Mouse (Mus musculus): ENCODE measurements around the gene Prr18. TPM values are rescaled to one million over a fixed set of nuclear protein-coding genes. Genes with fewer than 3 reads are reported as not detected.
"Not testable (repeated sequence)": the region's sequence is repeated elsewhere in the genome, so short reads cannot be mapped to it uniquely, and the experiment has no call there.

The Prr18 gene
- polyA plus RNA-seq, 1 experiment from 2014 or later = 20.6 TPM

GRCm38 (mm10) chr17:8302772-8303438 lies 34.4 kb upstream of the Prr18 start:
- Histone ChIP-seq H3K4me3 (ENCODE audit: low read depth, low read length) (no peak overlapping the region), H3K9ac (replicated peaks; ENCODE audit: low read depth, low read length) (no peak overlapping the region), H3K4me2 (ENCODE audit: low read depth, low read length) (no peak overlapping the region), H3K4me1 (ENCODE audit: control insufficient read depth, insufficient read depth, low read length) (no peaks in the 10 kb centered on the region), H3K27me3 (ENCODE audit: control insufficient read depth, insufficient read depth, low read length) (no peaks in the 10 kb centered on the region), H3K27ac (ENCODE audit: low read depth, low read length) (no peak overlapping the region), H3K9me3 (ENCODE audit: control insufficient read depth, low read length) (no peaks in the 10 kb centered on the region), H3K36me3 (ENCODE audit: control insufficient read depth, insufficient read depth, low read length) (peaks cover 4% of the 10 kb centered on the region; the same call in 1 of the 2 replicates)
- WGBS = 66% methylated on average over 7 of the region's 7 CpGs
- ATAC-seq (ENCODE audit: low read depth) = no peak

DNA sequence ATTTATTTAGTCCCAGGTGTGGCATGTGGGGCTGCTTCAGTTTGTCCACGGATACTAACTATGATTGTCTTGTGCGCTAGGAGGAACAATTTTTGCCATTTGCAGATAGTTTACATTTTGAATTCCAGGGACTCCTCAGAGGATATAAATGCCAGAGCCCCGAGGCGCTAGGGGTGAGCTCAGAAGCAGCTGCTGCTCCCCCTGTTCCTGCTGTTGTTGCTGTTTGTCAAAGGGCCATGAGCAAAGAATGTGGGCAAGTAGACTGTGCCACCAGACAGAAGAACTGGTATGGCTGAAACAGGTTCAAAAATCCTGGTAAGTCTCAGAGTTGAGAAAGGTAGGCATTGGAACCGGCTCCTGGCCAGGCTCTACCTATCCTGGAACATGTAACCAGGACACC lies 33.6 kb upstream of the Prr18 start:
- Histone ChIP-seq H3K27ac (ENCODE audit: low read depth, low read length) (no peak overlapping the region), H3K4me3 (ENCODE audit: low read depth, low read length) (no peak overlapping the region), H3K27me3 (ENCODE audit: control insufficient read depth, insufficient read depth, low read length) (no peaks in the 10 kb centered on the region), H3K36me3 (ENCODE audit: control insufficient read depth, insufficient read depth, low read length) (0 out of 2 replicates have a peak, but pooled peaks cover 3% of the 10 kb centered on the region), H3K4me1 (ENCODE audit: control insufficient read depth, insufficient read depth, low read length) (no peaks in the 10 kb centered on the region), H3K9ac (replicated peaks; ENCODE audit: low read depth, low read length) (no peak overlapping the region), H3K9me3 (ENCODE audit: control insufficient read depth, low read length) (no peaks in the 10 kb centered on the region), H3K4me2 (ENCODE audit: low read depth, low read length) (no peak overlapping the region)
- no peak for ATAC-seq (ENCODE audit: low read depth)
- WGBS = 63% methylated on average over 5 of the region's 5 CpGs

DNA sequence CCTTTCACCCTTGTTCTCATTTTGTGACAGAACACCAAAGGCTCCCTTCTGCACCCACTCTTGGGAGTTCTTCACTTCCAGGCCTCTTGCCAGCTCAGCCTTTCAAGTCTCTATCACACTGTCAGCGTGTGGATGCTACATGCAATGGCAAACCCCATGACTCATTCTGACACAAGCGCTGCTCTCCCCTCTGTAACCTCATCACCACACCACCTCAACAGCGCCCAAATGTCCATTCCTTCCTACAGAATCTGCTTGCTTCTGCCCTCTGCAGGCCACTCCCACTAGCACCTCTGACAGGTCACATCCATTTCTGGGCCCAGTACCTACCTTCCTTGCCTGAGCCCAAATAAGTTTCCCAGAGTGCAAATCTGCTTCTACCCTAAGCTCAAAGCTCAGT lies 31.5 kb upstream of the Prr18 start:
- WGBS = 30% methylated on average over 3 of the region's 3 CpGs

GRCm38 (mm10) chr17:8310838-8311614 lies 26.2 kb upstream of the Prr18 start, which contains the start of gene Sft2d1:
Sft2d1 (plus strand) TSS chr17:8311102.
- WGBS = under 1% methylated on average over 51 of the region's 54 CpGs
- Histone ChIP-seq H3K4me2 (ENCODE audit: low read depth, low read length) (peak within 1 kb of the TSS; percentile 50), H3K4me3 (ENCODE audit: low read depth, low read length) (peak within 1 kb of the TSS; percentile 80), H3K9me3 (ENCODE audit: control insufficient read depth, low read length) (no peaks in the 10 kb centered on the region), H3K27ac (ENCODE audit: low read depth, low read length) (peak within 1 kb of the TSS; percentile 81), H3K36me3 (ENCODE audit: control insufficient read depth, insufficient read depth, low read length) (no peaks in the 10 kb centered on the region), H3K9ac (replicated peaks; ENCODE audit: low read depth, low read length) (peak within 1 kb of the TSS; percentile 43), H3K27me3 (ENCODE audit: control insufficient read depth, insufficient read depth, low read length) (no peaks in the 10 kb centered on the region), H3K4me1 (ENCODE audit: control insufficient read depth, insufficient read depth, low read length) (peaks cover 13% of the 10 kb centered on the region)
- peak; percentile 94 for ATAC-seq (ENCODE audit: low read depth)

More for the DNA sequence above, 31.5 kb upstream of the Prr18 start:
- Histone ChIP-seq H3K4me1 (ENCODE audit: control insufficient read depth, insufficient read depth, low read length) (no peaks in the 10 kb centered on the region), H3K9me3 (ENCODE audit: control insufficient read depth, low read length) (no peaks in the 10 kb centered on the region), H3K27ac (ENCODE audit: low read depth, low read length) (no peak overlapping the region), H3K9ac (replicated peaks; ENCODE audit: low read depth, low read length) (no peak overlapping the region), H3K4me2 (ENCODE audit: low read depth, low read length) (no peak overlapping the region), H3K27me3 (ENCODE audit: control insufficient read depth, insufficient read depth, low read length) (no peaks in the 10 kb centered on the region), H3K4me3 (ENCODE audit: low read depth, low read length) (no peak overlapping the region), H3K36me3 (ENCODE audit: control insufficient read depth, insufficient read depth, low read length) (no peaks in the 10 kb centered on the region)
- ATAC-seq (ENCODE audit: low read depth) = no peak

GRCm38 (mm10) chr17:8311751-8312150 lies 25.5 kb upstream of the Prr18 start:
- H3K27ac ChIP-seq (ENCODE audit: low read depth, low read length) = no peak overlapping the region
- 56% methylated on average over 3 of the region's 3 CpGs for WGBS
- H3K27me3 ChIP-seq (ENCODE audit: control insufficient read depth, insufficient read depth, low read length) = no peaks in the 10 kb centered on the region
- peak overlapping the region; percentile 50 for H3K4me2 ChIP-seq (ENCODE audit: low read depth, low read length)
- peak overlapping the region; percentile 80 for H3K4me3 ChIP-seq (ENCODE audit: low read depth, low read length)
- H3K9ac ChIP-seq (replicated peaks; ENCODE audit: low read depth, low read length) = peak overlapping the region; percentile 43; the same call in 1 of the 2 replicates
- peaks cover 13% of the 10 kb centered on the region for H3K4me1 ChIP-seq (ENCODE audit: control insufficient read depth, insufficient read depth, low read length)
- no peak for ATAC-seq (ENCODE audit: low read depth)
- no peaks in the 10 kb centered on the region for H3K36me3 ChIP-seq (ENCODE audit: control insufficient read depth, insufficient read depth, low read length)
- H3K9me3 ChIP-seq (ENCODE audit: control insufficient read depth, low read length) = no peaks in the 10 kb centered on the region

- 91% methylated on average over 3 of the region's 3 CpGs for WGBS
- H3K36me3 ChIP-seq (ENCODE audit: control insufficient read depth, insufficient read depth, low read length) = no peaks in the 10 kb centered on the region
- ATAC-seq (ENCODE audit: low read depth) = no peak
- no peaks in the 10 kb centered on the region for H3K27me3 ChIP-seq (ENCODE audit: control insufficient read depth, insufficient read depth, low read length)
- H3K9ac ChIP-seq (replicated peaks; ENCODE audit: low read depth, low read length) = no peak overlapping the region
- H3K9me3 ChIP-seq (ENCODE audit: control insufficient read depth, low read length) = no peaks in the 10 kb centered on the region
- H3K4me3 ChIP-seq (ENCODE audit: low read depth, low read length) = no peak overlapping the region
- H3K4me1 ChIP-seq (ENCODE audit: control insufficient read depth, insufficient read depth, low read length) = peaks cover 13% of the 10 kb centered on the region
- H3K27ac ChIP-seq (ENCODE audit: low read depth, low read length) = no peak overlapping the region
- H3K4me2 ChIP-seq (ENCODE audit: low read depth, low read length) = no peak overlapping the region
Measured at GRCm38 (mm10) chr17:8313976-8314375, 23.3 kb upstream of the Prr18 start.

DNA sequence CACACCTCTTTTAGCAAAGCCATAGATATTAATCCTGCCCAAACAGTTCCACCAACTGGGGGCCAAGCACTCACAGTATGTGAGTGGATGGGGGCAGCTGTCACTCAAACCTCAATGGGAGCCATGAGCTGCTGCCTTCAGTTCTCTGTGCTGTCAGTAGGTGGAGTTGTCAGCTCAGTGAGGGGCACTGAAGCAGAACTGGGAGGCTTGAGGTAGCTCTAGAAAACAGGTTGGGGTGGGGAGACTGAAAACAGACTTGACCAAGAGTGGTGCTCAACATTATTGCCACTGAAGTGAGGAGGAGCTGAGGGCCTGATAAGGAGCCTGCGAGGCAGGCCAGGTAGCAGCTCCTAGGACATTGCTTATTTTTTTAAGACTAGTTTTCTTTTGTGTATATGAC lies 21.0 kb upstream of the Prr18 start:
- no peak for ATAC-seq (ENCODE audit: low read depth)

DNA sequence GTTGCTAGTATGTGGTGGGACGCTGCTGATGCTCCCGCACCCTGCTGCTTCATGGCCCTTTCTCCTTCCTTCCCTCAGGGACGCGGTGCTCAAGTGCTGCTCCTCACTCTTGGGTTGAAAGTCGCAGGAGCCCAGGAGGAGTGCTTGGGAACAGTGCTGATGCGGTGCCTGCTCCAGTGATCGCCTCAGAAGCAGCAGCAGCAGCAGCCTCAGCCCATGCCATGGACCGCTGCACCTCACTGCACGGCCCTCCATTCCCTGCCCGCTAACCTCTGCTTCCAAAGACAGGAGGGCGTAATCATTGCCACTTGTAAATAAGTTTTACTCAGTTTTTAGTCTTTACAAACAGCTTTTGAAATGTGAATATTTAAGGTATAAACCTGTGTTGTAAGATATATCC lies 10.4 kb upstream of the Prr18 start:
- not testable (repeated sequence) for H3K4me3 ChIP-seq (ENCODE audit: low read depth, low read length); H3K4me2 ChIP-seq (ENCODE audit: low read depth, low read length); H3K27ac ChIP-seq (ENCODE audit: low read depth, low read length); H3K9ac ChIP-seq (replicated peaks; ENCODE audit: low read depth, low read length); H3K4me1 ChIP-seq (ENCODE audit: control insufficient read depth, insufficient read depth, low read length); ATAC-seq (ENCODE audit: low read depth); H3K9me3 ChIP-seq (ENCODE audit: control insufficient read depth, low read length); H3K27me3 ChIP-seq (ENCODE audit: control insufficient read depth, insufficient read depth, low read length)
- peaks cover 14% of the 10 kb centered on the region for H3K36me3 ChIP-seq (ENCODE audit: control insufficient read depth, insufficient read depth, low read length)
- 89% methylated on average over 8 of the region's 11 CpGs for WGBS

More for the DNA sequence above, 21.0 kb upstream of the Prr18 start:
- Histone ChIP-seq H3K9me3 (ENCODE audit: control insufficient read depth, low read length) (no peaks in the 10 kb centered on the region), H3K4me1 (ENCODE audit: control insufficient read depth, insufficient read depth, low read length) (peaks cover 13% of the 10 kb centered on the region), H3K9ac (replicated peaks; ENCODE audit: low read depth, low read length) (no peak overlapping the region), H3K27me3 (ENCODE audit: control insufficient read depth, insufficient read depth, low read length) (no peaks in the 10 kb centered on the region), H3K4me2 (ENCODE audit: low read depth, low read length) (no peak overlapping the region), H3K27ac (ENCODE audit: low read depth, low read length) (no peak overlapping the region), H3K36me3 (ENCODE audit: control insufficient read depth, insufficient read depth, low read length) (no peaks in the 10 kb centered on the region), H3K4me3 (ENCODE audit: low read depth, low read length) (no peak overlapping the region)
- 95% methylated on average over 1 of the region's 1 CpGs for WGBS

DNA sequence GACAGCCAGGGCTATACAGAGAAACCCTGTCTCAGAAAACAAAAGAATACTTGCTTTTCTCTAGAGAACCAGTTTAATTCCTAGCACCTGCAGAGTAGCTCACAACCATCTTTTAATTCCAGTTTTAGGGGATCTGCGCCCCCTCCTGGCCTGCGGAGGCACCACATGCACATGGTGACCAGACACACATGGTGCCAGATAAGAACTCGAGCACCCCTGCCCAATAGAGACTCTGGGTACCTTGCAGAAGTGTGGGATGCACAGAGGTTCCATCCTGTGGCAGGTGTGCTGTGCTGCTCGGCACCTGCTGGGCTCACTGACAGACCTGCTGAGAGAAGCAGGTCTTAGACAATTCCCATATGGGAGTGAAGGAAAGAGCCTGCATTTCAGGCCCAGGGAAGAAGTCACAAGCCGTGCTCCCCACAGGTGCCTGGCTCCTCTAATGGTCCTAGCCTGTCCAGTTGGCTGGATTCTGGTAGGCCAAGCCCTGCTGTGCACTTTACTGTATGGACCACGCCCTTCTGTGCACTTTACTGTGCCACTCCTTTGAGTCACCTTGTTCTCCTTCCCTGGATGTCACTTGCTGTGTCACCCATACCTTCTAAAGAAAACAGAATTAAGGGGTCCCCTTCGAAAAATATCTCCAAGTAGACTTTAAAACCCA lies 8.6 kb upstream of the Prr18 start:
- H3K9me3 ChIP-seq (ENCODE audit: control insufficient read depth, low read length) = no peaks in the 10 kb centered on the region
- no peaks in the 10 kb centered on the region for H3K4me1 ChIP-seq (ENCODE audit: control insufficient read depth, insufficient read depth, low read length)
- peaks cover 4% of the 10 kb centered on the region; the same call in 1 of the 2 replicates for H3K36me3 ChIP-seq (ENCODE audit: control insufficient read depth, insufficient read depth, low read length)
- H3K27me3 ChIP-seq (ENCODE audit: control insufficient read depth, insufficient read depth, low read length) = no peaks in the 10 kb centered on the region
- no peak overlapping the region for H3K27ac ChIP-seq (ENCODE audit: low read depth, low read length)
- no peak overlapping the region for H3K4me3 ChIP-seq (ENCODE audit: low read depth, low read length)
- ATAC-seq (ENCODE audit: low read depth) = no peak
- WGBS = 71% methylated on average over 7 of the region's 7 CpGs
- H3K4me2 ChIP-seq (ENCODE audit: low read depth, low read length) = no peak overlapping the region
- H3K9ac ChIP-seq (replicated peaks; ENCODE audit: low read depth, low read length) = no peak overlapping the region

Data from neural tube, embryonic 14.5 days (tissue).